Mouse (Mus musculus) kidney, postnatal 0 days (tissue): Measurements from ENCODE around the gene Cmtm8. TPM values are rescaled to one million over a fixed set of nuclear protein-coding genes. Genes with fewer than 3 reads are reported as not detected.

Source experiments
- ATAC-seq: fragments of 200-750 bp; cut with Nextera tagmentation; replicated peaks from 2 replicates; pipeline ENCODE4 v1.8.0; 2017; ENCODE audit warnings: low read depth, moderate number of reproducible peaks, moderate TSS enrichment, moderate library complexity; ENCODE audit not compliant: low FRiP score
- DNase-seq: peaks from one replicate; pipeline ENCODE4 v3.0.0-alpha.2; 2016; ENCODE audit warnings: low spot score
- H3K27ac ChIP-seq: fragments of 300-500 bp; sonication (generic); 2 replicates; pipeline ENCODE4 v1.5.1; 2014; ENCODE audit warnings: mild to moderate bottlenecking
- H3K27me3 ChIP-seq: fragments of 300-500 bp; sonication (generic); 2 replicates; pipeline ENCODE4 v1.6.1; 2014; ENCODE audit warnings: low read length, mixed read lengths; ENCODE audit not compliant: insufficient read depth
- H3K36me3 ChIP-seq: fragments of 300-500 bp; sonication (generic); 2 replicates; pipeline ENCODE4 v1.6.1; 2014; ENCODE audit warnings: low read length, mixed read lengths; ENCODE audit not compliant: insufficient read depth
- H3K4me1 ChIP-seq: fragments of 300-500 bp; sonication (generic); replicated peaks from 2 replicates; pipeline ENCODE4 v1.6.1; 2014; ENCODE audit warnings: antibody characterized with exemption, low read length, mixed read lengths; ENCODE audit not compliant: insufficient read depth
- H3K4me2 ChIP-seq: fragments of 300-500 bp; sonication (generic); 2 replicates; pipeline ENCODE4 v1.6.1; 2014; ENCODE audit warnings: mild to moderate bottlenecking, low read length, moderate library complexity, mixed read lengths
- H3K4me3 ChIP-seq: fragments of 300-500 bp; sonication (generic); replicated peaks from 2 replicates; pipeline ENCODE4 v1.5.1; 2014; ENCODE audit warnings: low read depth, low read length
- H3K9ac ChIP-seq: fragments of 300-500 bp; sonication (generic); 2 replicates; pipeline ENCODE4 v1.6.1; 2014; ENCODE audit warnings: low read depth, low read length
- H3K9me3 ChIP-seq: fragments of 300-500 bp; sonication (generic); replicated peaks from 2 replicates; pipeline ENCODE4 v1.6.1; 2016; ENCODE audit warnings: low read length, inconsistent platforms, mixed read lengths
- CTCF ChIP-seq: IDR thresholded peaks from 2 replicates; pipeline ENCODE4 v1.5.1; 2016; ENCODE audit warnings: antibody characterized with exemption, low read depth, mild to moderate bottlenecking, moderate library complexity
- WGBS: fragments of 180-500 bp; shearing (Covaris S2); extraction: QIAGEN DNeasy Blood & Tissue Kit; methylation state at CpG from one replicate; pipeline ENCODE4 v1.1.7; 2014; 5-methylcytosine and 5-hydroxymethylcytosine counted together
- polyA plus RNA-seq: library from polyadenylated mRNA; unstranded; fragments of >200 nt; fragmentation: Nextera tagmentation; extraction: Ambion mirVana; gene quantifications from 2 replicates; pipeline ENCODE4 v1.2.1, GENCODE M21; 2015

Cmtm8 gene
- polyA plus RNA-seq, 1 experiment from 2014 or later: 54.6 TPM

- Histone ChIP-seq H3K4me3 (no peak overlapping the region), H3K9me3 (no peaks in the 10 kb centered on the region), H3K36me3 (no peaks in the 10 kb centered on the region), H3K4me1 (no peaks in the 10 kb centered on the region), H3K9ac (no peak overlapping the region), H3K27ac (no peak overlapping the region), H3K4me2 (no peak overlapping the region), H3K27me3 (no peaks in the 10 kb centered on the region)
- 79% methylated on average over 4 of the region's 4 CpGs for WGBS
- no peak for DNase-seq
- no peak for ATAC-seq
- TF ChIP-seq CTCF: no peak
These were observed 41.6 kb upstream of the Cmtm8 start for GRCm38 (mm10) chr9:114885564-114885963.

DNA sequence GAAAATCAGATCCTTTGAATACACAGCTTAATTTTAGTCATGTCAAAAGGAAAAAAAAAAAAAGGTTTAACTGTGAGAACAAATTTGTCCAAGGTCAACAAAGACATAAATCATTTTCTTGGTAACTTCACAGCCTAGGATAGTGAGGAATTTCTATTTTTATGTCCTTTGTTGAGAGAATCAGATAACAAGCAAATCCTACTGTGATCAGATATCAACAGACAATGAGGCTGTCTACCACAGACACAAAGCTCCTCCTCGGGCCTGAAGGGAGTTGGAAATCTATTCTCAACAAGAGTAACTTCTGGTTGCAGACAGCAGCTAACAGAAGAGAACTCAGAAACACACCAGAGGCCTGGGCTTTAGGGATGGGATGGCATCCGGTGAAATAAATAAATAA lies 38.0 kb upstream of the Cmtm8 start:
- no peaks in the 10 kb centered on the region for H3K4me1 ChIP-seq
- ATAC-seq: no peak
- no peaks in the 10 kb centered on the region for H3K9me3 ChIP-seq
- peak; percentile 41 for DNase-seq
- TF ChIP-seq CTCF: no peak
- H3K27me3 ChIP-seq: no peaks in the 10 kb centered on the region
- 58% methylated on average over 2 of the region's 2 CpGs for WGBS
- no peak overlapping the region for H3K4me3 ChIP-seq
- H3K27ac ChIP-seq: no peak overlapping the region
- H3K4me2 ChIP-seq: no peak overlapping the region
- no peaks in the 10 kb centered on the region for H3K36me3 ChIP-seq
- H3K9ac ChIP-seq: no peak overlapping the region

DNA sequence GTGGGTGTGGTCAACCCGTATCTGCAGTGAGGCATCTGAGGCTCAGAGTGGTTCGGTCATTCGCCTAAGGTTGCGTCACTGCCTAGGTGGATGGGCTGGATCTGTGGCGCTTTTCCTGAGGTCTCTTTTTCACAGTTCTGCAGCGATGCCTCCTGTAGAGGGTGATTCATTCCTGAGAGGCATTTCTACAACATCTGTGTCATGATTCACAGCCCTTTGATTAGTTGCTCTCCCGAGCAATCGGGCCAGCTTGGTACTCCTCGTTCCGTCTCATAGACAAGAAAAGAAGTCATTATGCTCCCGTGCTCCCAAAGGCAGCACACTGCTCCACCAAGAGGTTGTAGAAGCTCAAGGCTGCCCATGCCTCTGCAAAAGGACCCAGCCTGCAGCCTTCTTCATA lies 11.4 kb upstream of the Cmtm8 start:
- H3K4me3 ChIP-seq: no peak overlapping the region
- TF ChIP-seq CTCF: peak; percentile 53
- no peak overlapping the region for H3K9ac ChIP-seq
- no peaks in the 10 kb centered on the region for H3K4me1 ChIP-seq
- no peaks in the 10 kb centered on the region for H3K27me3 ChIP-seq
- H3K27ac ChIP-seq: no peak overlapping the region
- no peaks in the 10 kb centered on the region for H3K9me3 ChIP-seq
- H3K4me2 ChIP-seq: no peak overlapping the region
- 31% methylated on average over 11 of the region's 11 CpGs for WGBS
- DNase-seq: peak; percentile 51
- peak; percentile 49; the same call in 1 of the 2 replicates for ATAC-seq
- no peaks in the 10 kb centered on the region for H3K36me3 ChIP-seq

DNA sequence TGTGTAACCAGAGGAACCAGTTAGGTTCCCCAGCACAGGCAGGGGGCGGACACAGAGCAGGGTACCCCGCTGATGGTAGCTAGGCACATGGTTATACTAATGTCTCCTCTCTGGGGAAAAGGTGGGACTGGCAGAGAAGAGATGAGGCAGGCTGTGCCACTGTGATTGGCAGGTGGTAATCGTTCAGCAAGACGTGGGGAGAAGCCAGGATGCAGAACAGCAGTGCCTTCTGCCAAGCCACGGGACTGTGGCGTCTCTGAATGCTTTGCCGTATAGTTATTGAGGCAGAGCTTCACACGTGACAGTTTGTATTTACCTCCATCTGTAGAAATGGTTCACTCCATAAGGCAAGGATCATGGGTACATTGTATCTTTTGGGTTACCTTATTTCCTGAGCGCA lies 10.7 kb upstream of the Cmtm8 start:
- DNase-seq (no peak), ATAC-seq (no peak)
- H3K4me3 ChIP-seq: no peak overlapping the region
- no peaks in the 10 kb centered on the region for H3K36me3 ChIP-seq
- no peak overlapping the region for H3K4me2 ChIP-seq
- no peak for TF ChIP-seq CTCF
- H3K27me3 ChIP-seq: no peaks in the 10 kb centered on the region
- 73% methylated on average over 9 of the region's 9 CpGs for WGBS
- H3K9ac ChIP-seq: no peak overlapping the region
- H3K9me3 ChIP-seq: no peaks in the 10 kb centered on the region
- H3K27ac ChIP-seq: no peak overlapping the region
- H3K4me1 ChIP-seq: no peaks in the 10 kb centered on the region

DNA sequence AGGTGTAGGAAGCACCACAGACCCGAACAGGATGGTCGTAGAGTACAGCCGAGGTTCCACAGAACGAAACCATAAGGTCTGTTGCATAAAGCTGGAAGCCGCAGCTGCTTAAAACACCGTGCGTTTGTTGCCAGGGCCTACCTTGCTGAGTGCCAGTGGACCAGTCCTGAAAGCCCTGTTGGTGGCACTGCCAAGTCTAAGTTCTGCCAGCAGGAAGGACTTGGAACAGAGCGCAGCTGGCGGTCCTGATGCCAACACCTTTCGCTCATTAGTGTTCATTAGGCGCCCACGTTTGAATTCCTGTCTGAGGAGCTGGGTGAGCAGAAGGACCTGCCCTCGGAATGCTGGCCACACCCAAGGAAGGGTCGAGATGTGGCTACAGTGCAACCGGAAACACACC lies 9.4 kb upstream of the Cmtm8 start:
- Histone ChIP-seq H3K4me2 (no peak overlapping the region), H3K36me3 (no peaks in the 10 kb centered on the region), H3K9me3 (no peaks in the 10 kb centered on the region), H3K27ac (no peak overlapping the region), H3K9ac (no peak overlapping the region), H3K4me1 (no peaks in the 10 kb centered on the region), H3K4me3 (no peak overlapping the region), H3K27me3 (no peaks in the 10 kb centered on the region)
- DNase-seq (no peak), ATAC-seq (no peak)
- no peak for TF ChIP-seq CTCF
- 84% methylated on average over 15 of the region's 15 CpGs for WGBS

- Histone ChIP-seq H3K9me3 (no peaks in the 10 kb centered on the region), H3K27ac (no peak overlapping the region), H3K36me3 (no peaks in the 10 kb centered on the region), H3K4me2 (no peak overlapping the region), H3K4me1 (no peaks in the 10 kb centered on the region), H3K9ac (no peak overlapping the region), H3K4me3 (no peak overlapping the region), H3K27me3 (no peaks in the 10 kb centered on the region)
- WGBS: 56% methylated on average over 8 of the region's 8 CpGs
- TF ChIP-seq CTCF: no peak
- DNase-seq (no peak), ATAC-seq (no peak)
These were observed 7.6 kb upstream of the Cmtm8 start for GRCm38 (mm10) chr9:114851419-114852190.
